Mouse (Mus musculus) splenic B cell, adult 2 months (primary cell): ENCODE data around the gene Med25.

ENCODE experiments used
- DNase-seq: peaks from one replicate; pipeline ENCODE4 v3.0.0-alpha.2; 2011; ENCODE audit warnings: low read depth, low spot score
- H3K27me3 ChIP-seq: 2 replicates; pipeline ENCODE4 v1.6.1; 2012; ENCODE audit warnings: mild to moderate bottlenecking, low read length, moderate library complexity, mixed read lengths; ENCODE audit not compliant: control insufficient read depth, poor library complexity, insufficient read depth, severe bottlenecking
- H3K36me3 ChIP-seq: 2 replicates; pipeline ENCODE4 v1.6.1; 2012; ENCODE audit warnings: mild to moderate bottlenecking, low read length, moderate library complexity, mixed read lengths; ENCODE audit not compliant: control insufficient read depth, poor library complexity, insufficient read depth, severe bottlenecking

The Med25 gene

GRCm38 (mm10) chr7:44850789-44851624 lies 41.5 kb downstream of the Med25 start:
- DNase-seq: no peak
- H3K36me3 ChIP-seq: peaks cover 6% of the 10 kb centered on the region; the same call in 1 of the 2 replicates

GRCm38 (mm10) chr7:44850146-44850545 lies 42.4 kb downstream of the Med25 start:
- DNase-seq: peak; percentile 66
- Histone ChIP-seq H3K36me3 (peaks cover 9% of the 10 kb centered on the region), H3K27me3 (no peaks in the 10 kb centered on the region)

More at GRCm38 (mm10) chr7:44850789-44851624, 41.5 kb downstream of the Med25 start:
- no peaks in the 10 kb centered on the region for H3K27me3 ChIP-seq

- H3K36me3 ChIP-seq: peaks cover 9% of the 10 kb centered on the region
- H3K27me3 ChIP-seq: no peaks in the 10 kb centered on the region
- DNase-seq: peak; percentile 93
These were observed 42.9 kb downstream of the Med25 start for GRCm38 (mm10) chr7:44849416-44850111.

GRCm38 (mm10) chr7:44848561-44849415 lies 43.7 kb downstream of the Med25 start, which contains the start of the genes Akt1s1 and Tbc1d17:
Gene Akt1s1 (plus strand): TSS chr7:44848991.
Gene Tbc1d17 (minus strand): TSS chr7:44849079.
- no peaks in the 10 kb centered on the region for H3K27me3 ChIP-seq
- peaks cover 15% of the 10 kb centered on the region for H3K36me3 ChIP-seq
- DNase-seq: peak; percentile 100

- Histone ChIP-seq H3K27me3 (no peaks in the 10 kb centered on the region), H3K36me3 (peaks cover 18% of the 10 kb centered on the region)
- no peak for DNase-seq
These were observed 44.7 kb downstream of the Med25 start for GRCm38 (mm10) chr7:44847772-44848171.

GRCm38 (mm10) chr7:44846804-44847203 lies 45.7 kb downstream of the Med25 start:
- Histone ChIP-seq H3K27me3 (no peaks in the 10 kb centered on the region), H3K36me3 (peaks cover 22% of the 10 kb centered on the region)
- no peak for DNase-seq

- no peak for DNase-seq
- H3K36me3 ChIP-seq: peaks cover 22% of the 10 kb centered on the region
- no peaks in the 10 kb centered on the region for H3K27me3 ChIP-seq
These were observed 47.5 kb downstream of the Med25 start for GRCm38 (mm10) chr7:44845006-44845405.

- no peak for DNase-seq
- no peaks in the 10 kb centered on the region for H3K27me3 ChIP-seq
- peaks cover 22% of the 10 kb centered on the region for H3K36me3 ChIP-seq
These were observed 50.6 kb downstream of the Med25 start for GRCm38 (mm10) chr7:44841825-44842463.

GRCm38 (mm10) chr7:44840426-44840825 lies 52.1 kb downstream of the Med25 start:
- DNase-seq: peak; percentile 67
- H3K36me3 ChIP-seq: peaks cover 14% of the 10 kb centered on the region
- no peaks in the 10 kb centered on the region for H3K27me3 ChIP-seq

- peaks cover 13% of the 10 kb centered on the region for H3K36me3 ChIP-seq
- DNase-seq: peak; percentile 82
- H3K27me3 ChIP-seq: no peaks in the 10 kb centered on the region
These were observed 52.9 kb downstream of the Med25 start for GRCm38 (mm10) chr7:44839491-44840191.

GRCm38 (mm10) chr7:44839171-44839490 lies 53.4 kb downstream of the Med25 start:
- Histone ChIP-seq H3K27me3 (no peaks in the 10 kb centered on the region), H3K36me3 (peaks cover 9% of the 10 kb centered on the region)
- DNase-seq: no peak

GRCm38 (mm10) chr7:44838073-44838472 lies 54.4 kb downstream of the Med25 start:
- Histone ChIP-seq H3K27me3 (no peaks in the 10 kb centered on the region), H3K36me3 (peaks cover 4% of the 10 kb centered on the region)
- no peak for DNase-seq

GRCm38 (mm10) chr7:44836423-44837053 lies 56.0 kb downstream of the Med25 start:
- peak; percentile 33 for DNase-seq
- H3K36me3 ChIP-seq: no peaks in the 10 kb centered on the region; the same call in none of the 2 replicates
- H3K27me3 ChIP-seq: no peaks in the 10 kb centered on the region
